Mouse (Mus musculus) embryonic facial prominence, embryonic 11.5 days (tissue): ENCODE results near the gene Serpinf1. TPM values are rescaled to one million over a fixed set of nuclear protein-coding genes. Genes with fewer than 3 reads are reported as not detected.
A peak's percentile ranks its signal among the peaks of the same experiment; 100 is the strongest.

Source experiments
- microRNA counts: library from miRNA; unstranded; fragments of <30 nt; microRNA quantifications from one replicate; lab custom pipeline; 2016
- microRNA-seq: library from miRNA; unstranded; fragments of <30 nt; microRNA quantifications from one replicate; pipeline ENCODE4, GENCODE M21; 2016; ENCODE audit warnings: borderline number of aligned reads
- polyA plus RNA-seq: library from polyadenylated mRNA; unstranded; fragments of >200 nt; fragmentation: Nextera tagmentation; extraction: Ambion mirVana; gene quantifications from 2 replicates; pipeline ENCODE4 v1.2.1, GENCODE M21; 2014

The Serpinf1 gene
- polyA plus RNA-seq, 1 experiment from 2014 or later: 193 TPM

MicroRNA genes within 50 kb of the gene (microRNA counts, 519-probe panel; counts per million panel counts)
- 4,743 counts per million, percentile 80 among the panel's probes with 10 or more counts for microRNA mmu-miR-22 (lab: Ali Mortazavi, UCI)

Small RNA genes lying within 50 kb of the gene (microRNA-seq; reads per million reads assigned to microRNA genes)
- 3,936 reads per million, percentile 85 among the genes with 10 or more reads in this experiment for gene Mir22

Other genes starting within 250 kb of the Serpinf1 start
- 37.3 and 37.5 TPM in 2 replicates for gene Ovca2, start 243.9 kb downstream of the Serpinf1 start, polyA plus RNA-seq
- 20.0 and 23.2 TPM in 2 replicates for gene Dph1, start 231.5 kb downstream of the Serpinf1 start, polyA plus RNA-seq
- 2.0 and 2.6 TPM in 2 replicates for gene Rtn4rl1, start 228.9 kb downstream of the Serpinf1 start, polyA plus RNA-seq
- 138 and 150 TPM in 2 replicates for gene Rpa1, start 74.4 kb downstream of the Serpinf1 start, polyA plus RNA-seq
- gene Smyd4, start 74.3 kb downstream of the Serpinf1 start, polyA plus RNA-seq: 13.2 and 13.6 TPM in 2 replicates
- 0.34 TPM in 1 of 2 replicates, not detected in the other for gene Serpinf2, start 16.9 kb upstream of the Serpinf1 start, polyA plus RNA-seq
- 2.3 and 4.1 TPM in 2 replicates for gene Wdr81, start 32.0 kb upstream of the Serpinf1 start, polyA plus RNA-seq
- 12.5 and 15.4 TPM in 2 replicates for gene Tlcd2, start 39.0 kb upstream of the Serpinf1 start, polyA plus RNA-seq
- 102 and 103 TPM in 2 replicates for gene Prpf8, start 64.1 kb upstream of the Serpinf1 start, polyA plus RNA-seq
- gene Rilp, start 87.4 kb upstream of the Serpinf1 start, polyA plus RNA-seq: 0.18 and 0.27 TPM in 2 replicates
- gene Scarf1, start 90.8 kb upstream of the Serpinf1 start, polyA plus RNA-seq: 2.7 and 3.3 TPM in 2 replicates
- 2.6 and 3.2 TPM in 2 replicates for gene Slc43a2, start 109.0 kb upstream of the Serpinf1 start, polyA plus RNA-seq
- gene Pitpna, start 165.4 kb upstream of the Serpinf1 start, polyA plus RNA-seq: 83.0 and 84.2 TPM in 2 replicates
- gene Inpp5k, start 208.3 kb upstream of the Serpinf1 start, polyA plus RNA-seq: 17.3 and 21.9 TPM in 2 replicates
- 14.1 and 14.5 TPM in 2 replicates for gene Myo1c, start 227.8 kb upstream of the Serpinf1 start, polyA plus RNA-seq